Mouse (Mus musculus) megakaryocyte, embryonic 14.5 days (primary cell): ENCODE data around the gene Tiparp. TPM values are rescaled to one million over a fixed set of nuclear protein-coding genes. Genes with fewer than 3 reads are reported as not detected.

Source experiments
- H3K27me3 ChIP-seq: replicated peaks from 2 replicates; pipeline ENCODE3; 2012; ENCODE audit warnings: inconsistent platforms
- H3K36me3 ChIP-seq: replicated peaks from 2 replicates; pipeline ENCODE3; 2012; ENCODE audit warnings: low read length, inconsistent platforms, mixed read lengths
- H3K4me1 ChIP-seq: 2 replicates; pipeline ENCODE4 v1.6.1; 2012; ENCODE audit warnings: inconsistent platforms
- H3K4me3 ChIP-seq: replicated peaks from 2 replicates; pipeline ENCODE3; 2012; ENCODE audit warnings: moderate library complexity, mild to moderate bottlenecking, inconsistent platforms
- H3K9me3 ChIP-seq: 2 replicates; pipeline ENCODE4 v1.6.1; 2012; ENCODE audit warnings: inconsistent platforms
- FLI1 ChIP-seq: IDR thresholded peaks from 2 replicates; pipeline ENCODE4 v1.6.1; 2012; ENCODE audit warnings: low read length, inconsistent platforms, mixed read lengths
- GATA1 ChIP-seq: IDR thresholded peaks from 3 replicates; pipeline ENCODE4 v1.6.1; 2012; ENCODE audit warnings: mixed read lengths, low read length, inconsistent platforms, borderline replicate concordance
- polyA plus RNA-seq: library from polyadenylated mRNA; stranded (reverse); fragments of >175 nt; gene quantifications from 2 replicates; pipeline ENCODE4 v1.2.3, GENCODE M21; 2012; ENCODE audit warnings: low replicate concordance; ENCODE audit not compliant: insufficient read depth

Gene Tiparp
- polyA plus RNA-seq, 1 experiment = 0.38 TPM

DNA sequence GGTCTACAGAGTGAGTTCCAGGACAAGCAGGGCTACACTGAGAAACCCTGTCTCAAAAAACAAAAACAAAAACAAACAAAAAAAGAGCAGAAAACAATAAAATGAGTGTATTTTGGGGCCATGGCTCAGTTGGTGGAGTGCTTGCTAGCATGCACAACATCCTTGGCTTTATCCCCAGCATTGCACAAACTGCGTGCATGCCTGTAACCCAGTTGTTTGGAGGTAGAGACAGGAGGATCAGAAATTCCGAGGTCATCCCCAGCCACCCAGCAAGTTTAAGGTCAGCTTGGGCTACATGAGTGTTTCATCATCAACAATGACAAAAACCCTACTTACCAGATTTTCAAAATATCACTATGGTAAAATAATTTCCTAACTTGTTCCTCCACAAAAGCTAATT lies 20.4 kb upstream of the Tiparp start:
- Histone ChIP-seq H3K27me3 (no peaks in the 10 kb centered on the region), H3K9me3 (no peaks in the 10 kb centered on the region), H3K4me3 (no peak overlapping the region), H3K36me3 (no peaks in the 10 kb centered on the region), H3K4me1 (no peaks in the 10 kb centered on the region)
- TF ChIP-seq FLI1 (no peak), GATA1 (no peak)

DNA sequence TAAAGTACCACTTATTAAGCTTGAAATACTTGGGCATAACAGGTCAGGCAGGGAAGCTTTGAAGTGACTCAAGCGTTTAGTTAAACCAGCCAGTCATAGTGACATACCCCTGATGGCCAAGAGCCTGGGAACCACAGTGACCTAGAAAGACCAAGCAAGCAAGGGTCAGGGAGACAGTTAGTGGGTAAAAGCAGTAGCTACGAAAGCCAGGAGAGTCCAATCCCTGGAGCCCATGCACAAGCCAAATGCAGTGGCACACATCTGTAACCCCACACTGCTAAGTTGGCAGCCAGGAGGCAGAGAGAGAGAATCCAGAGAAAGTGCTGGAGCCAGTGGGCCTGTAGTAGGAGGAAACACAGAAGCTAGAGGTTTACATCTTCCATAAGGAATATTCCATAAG lies 17.6 kb upstream of the Tiparp start:
- no peak for TF ChIP-seq FLI1
- TF ChIP-seq GATA1 = no peak
- H3K36me3 ChIP-seq = no peaks in the 10 kb centered on the region
- H3K4me3 ChIP-seq = no peak overlapping the region
- H3K27me3 ChIP-seq = no peaks in the 10 kb centered on the region
- H3K9me3 ChIP-seq = no peaks in the 10 kb centered on the region
- H3K4me1 ChIP-seq = no peaks in the 10 kb centered on the region

DNA sequence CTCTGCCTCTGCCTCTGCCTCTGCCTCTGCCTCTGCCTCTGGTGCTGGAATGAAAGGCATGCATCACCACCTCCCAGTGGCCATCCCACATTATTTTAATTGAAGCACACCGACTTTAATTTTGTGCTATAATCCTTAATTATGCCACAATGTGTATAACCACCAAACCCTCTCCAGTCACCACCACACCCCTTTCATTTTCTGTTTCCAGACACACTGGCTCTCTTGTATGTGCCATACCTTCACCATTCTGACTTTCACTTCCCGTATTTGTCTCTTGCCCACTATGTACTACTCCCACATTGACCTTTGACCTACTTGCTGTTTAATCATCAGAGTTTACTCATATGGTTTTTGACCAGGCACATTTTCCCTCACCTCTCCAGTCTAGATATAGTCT lies 12.5 kb upstream of the Tiparp start:
- Histone ChIP-seq H3K4me3 (no peak overlapping the region), H3K9me3 (no peaks in the 10 kb centered on the region), H3K4me1 (peaks cover 21% of the 10 kb centered on the region), H3K27me3 (no peaks in the 10 kb centered on the region), H3K36me3 (no peaks in the 10 kb centered on the region)
- TF ChIP-seq FLI1 (no peak), GATA1 (no peak)

DNA sequence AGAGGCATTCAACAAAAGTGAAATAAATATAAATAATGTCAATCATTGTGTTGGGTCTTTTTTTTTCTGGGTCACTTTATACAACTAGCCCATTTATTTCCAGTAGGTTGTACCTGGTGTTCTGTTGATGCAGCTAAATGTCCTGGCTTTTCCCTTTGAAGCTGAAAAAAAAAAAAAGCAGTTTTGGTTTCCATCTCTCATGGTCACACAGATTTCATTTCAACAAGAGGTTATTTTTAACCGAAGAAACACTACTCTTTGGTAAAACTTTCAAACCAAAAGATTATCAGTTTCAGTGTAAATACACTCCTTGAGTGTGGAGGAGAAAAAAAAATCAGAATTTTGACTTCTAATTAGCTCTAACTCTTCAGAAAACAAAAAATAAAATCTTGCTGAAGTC lies 11.7 kb upstream of the Tiparp start:
- TF ChIP-seq FLI1 (no peak), GATA1 (no peak)
- H3K27me3 ChIP-seq = no peaks in the 10 kb centered on the region
- no peak overlapping the region for H3K4me3 ChIP-seq
- peaks cover 21% of the 10 kb centered on the region for H3K4me1 ChIP-seq
- no peaks in the 10 kb centered on the region for H3K9me3 ChIP-seq
- H3K36me3 ChIP-seq = no peaks in the 10 kb centered on the region

DNA sequence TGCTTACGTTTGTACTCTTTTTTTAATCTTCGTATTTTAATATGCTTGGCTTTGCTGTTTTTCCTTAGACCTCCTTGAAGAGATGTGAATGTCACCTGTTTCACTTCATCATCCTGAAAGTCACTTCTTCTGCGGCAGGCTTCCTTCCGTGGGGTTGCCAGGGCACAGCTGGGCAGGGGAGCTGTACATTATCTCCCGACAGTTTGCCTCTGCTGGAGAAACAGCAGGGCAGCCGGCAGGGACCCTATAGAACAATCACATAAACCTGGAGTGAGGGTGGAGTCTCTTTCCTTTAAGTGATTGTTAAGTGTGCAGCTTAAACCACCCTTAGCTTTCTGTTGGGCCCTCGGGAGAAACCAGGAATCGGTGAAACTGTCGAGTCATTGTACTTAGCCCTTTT lies 11.1 kb upstream of the Tiparp start:
- TF ChIP-seq FLI1 = no peak
- no peak for TF ChIP-seq GATA1
- H3K4me1 ChIP-seq = peaks cover 21% of the 10 kb centered on the region
- no peaks in the 10 kb centered on the region for H3K9me3 ChIP-seq
- peak overlapping the region; percentile 3 for H3K4me3 ChIP-seq
- H3K27me3 ChIP-seq = no peaks in the 10 kb centered on the region
- H3K36me3 ChIP-seq = no peaks in the 10 kb centered on the region

DNA sequence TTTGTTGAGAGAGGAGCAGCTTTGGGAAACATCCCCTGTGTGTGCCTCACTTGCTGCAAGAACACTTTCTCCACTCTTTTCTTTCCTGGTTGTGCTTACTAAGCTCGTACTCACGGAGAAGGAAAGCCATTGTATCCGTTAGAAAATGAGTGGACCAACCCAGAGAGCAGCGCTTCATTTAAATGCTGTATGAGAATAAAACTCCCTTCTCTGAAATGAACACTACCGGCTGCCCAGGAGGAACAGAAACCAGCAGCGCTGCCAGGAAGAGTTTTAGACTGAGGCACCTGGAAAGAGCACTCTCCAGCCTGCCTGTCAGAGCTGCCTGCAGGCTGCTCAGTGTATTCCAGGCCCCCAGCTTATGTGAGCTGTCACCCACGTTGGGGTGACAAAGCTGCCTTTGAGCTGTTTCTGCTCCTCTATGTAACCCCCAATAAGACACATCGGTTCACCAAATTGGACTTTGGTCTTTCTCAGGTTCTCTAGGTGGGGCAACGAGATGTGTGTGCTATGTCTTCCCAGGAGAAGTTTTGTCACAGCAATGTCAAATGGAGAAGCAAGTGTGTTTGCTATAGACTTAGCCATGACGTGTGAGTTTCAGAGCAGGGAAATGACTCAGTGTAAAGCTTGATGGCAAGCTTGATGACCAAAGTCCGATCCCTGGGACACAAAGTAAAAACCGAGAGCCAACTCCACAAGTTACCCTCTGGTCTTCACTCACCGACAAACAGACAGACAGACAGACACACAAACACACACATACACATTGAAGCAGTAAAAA lies 10.3 kb upstream of the Tiparp start:
- Histone ChIP-seq H3K9me3 (no peaks in the 10 kb centered on the region), H3K36me3 (no peaks in the 10 kb centered on the region), H3K4me3 (peak overlapping the region; percentile 60), H3K27me3 (no peaks in the 10 kb centered on the region), H3K4me1 (peaks cover 21% of the 10 kb centered on the region)
- TF ChIP-seq GATA1 = no peak

DNA sequence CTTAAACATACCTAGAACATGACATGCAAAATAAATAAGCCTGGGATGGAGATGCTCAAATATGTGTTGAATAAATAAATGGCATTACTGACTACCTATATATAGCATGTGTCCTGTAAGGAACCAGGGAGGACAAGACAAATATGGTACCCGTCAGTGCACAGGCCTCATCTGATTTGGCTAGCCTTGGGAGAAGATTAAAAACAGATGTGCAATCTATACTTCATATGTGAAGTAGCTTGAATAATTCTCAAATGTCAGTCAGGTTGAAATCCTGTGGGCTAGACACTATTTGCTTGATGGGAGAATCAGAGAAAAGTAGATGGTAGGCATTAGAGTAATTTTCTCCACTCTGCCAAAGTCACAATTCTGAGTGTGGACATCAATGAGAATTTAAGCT lies 6.8 kb upstream of the Tiparp start:
- TF ChIP-seq GATA1 (no peak), FLI1 (no peak)
- Histone ChIP-seq H3K36me3 (no peaks in the 10 kb centered on the region), H3K4me1 (peaks cover 22% of the 10 kb centered on the region), H3K9me3 (no peaks in the 10 kb centered on the region), H3K27me3 (no peaks in the 10 kb centered on the region), H3K4me3 (no peak overlapping the region)

DNA sequence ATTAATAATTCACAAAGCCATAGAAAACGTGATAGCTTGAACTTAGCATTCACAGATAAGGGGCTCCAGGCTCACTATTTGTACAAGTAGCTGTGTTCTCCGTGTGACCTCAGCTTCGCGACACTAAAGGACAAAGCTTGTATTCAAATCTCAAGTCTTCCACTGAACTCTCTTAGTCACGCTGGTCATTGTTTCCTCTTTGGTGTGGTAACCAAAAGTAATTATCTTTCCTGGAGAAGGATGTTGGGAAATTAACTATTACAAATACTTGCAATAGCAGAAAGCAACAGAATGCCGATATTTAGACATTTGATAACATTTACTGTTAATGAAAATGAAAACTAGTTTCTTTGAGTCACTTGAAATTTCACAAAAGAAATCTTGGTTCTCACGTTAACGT lies 4.8 kb upstream of the Tiparp start:
- no peaks in the 10 kb centered on the region for H3K9me3 ChIP-seq
- no peak overlapping the region for H3K4me3 ChIP-seq
- H3K27me3 ChIP-seq = no peaks in the 10 kb centered on the region
- no peaks in the 10 kb centered on the region for H3K36me3 ChIP-seq
- no peak for TF ChIP-seq GATA1
- no peak for TF ChIP-seq FLI1
- peaks cover 9% of the 10 kb centered on the region; the same call in 1 of the 2 replicates for H3K4me1 ChIP-seq

DNA sequence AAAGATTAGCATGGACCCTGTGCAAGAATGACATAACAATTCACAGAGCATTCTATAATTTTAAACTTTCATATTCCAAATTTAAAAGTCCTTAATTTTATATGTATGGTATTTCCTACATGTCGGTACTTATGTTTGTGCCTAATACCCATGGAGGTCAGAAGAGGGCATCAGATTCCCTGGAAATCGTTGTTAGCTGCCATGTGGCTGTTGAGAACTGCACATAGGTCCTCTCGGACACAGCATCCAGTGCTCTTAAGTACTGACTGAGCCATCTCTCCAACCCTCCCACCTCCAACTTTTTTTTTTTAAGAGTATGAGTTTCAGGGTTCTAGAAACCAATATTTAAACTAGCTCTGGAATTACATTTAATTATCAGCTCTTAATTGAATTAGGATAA lies 2.5 kb upstream of the Tiparp start:
- H3K36me3 ChIP-seq = no peaks in the 10 kb centered on the region
- peaks cover 15% of the 10 kb centered on the region for H3K4me1 ChIP-seq
- TF ChIP-seq GATA1 (no peak), FLI1 (no peak)
- H3K9me3 ChIP-seq = no peaks in the 10 kb centered on the region
- no peak overlapping the region for H3K4me3 ChIP-seq
- no peaks in the 10 kb centered on the region for H3K27me3 ChIP-seq

DNA sequence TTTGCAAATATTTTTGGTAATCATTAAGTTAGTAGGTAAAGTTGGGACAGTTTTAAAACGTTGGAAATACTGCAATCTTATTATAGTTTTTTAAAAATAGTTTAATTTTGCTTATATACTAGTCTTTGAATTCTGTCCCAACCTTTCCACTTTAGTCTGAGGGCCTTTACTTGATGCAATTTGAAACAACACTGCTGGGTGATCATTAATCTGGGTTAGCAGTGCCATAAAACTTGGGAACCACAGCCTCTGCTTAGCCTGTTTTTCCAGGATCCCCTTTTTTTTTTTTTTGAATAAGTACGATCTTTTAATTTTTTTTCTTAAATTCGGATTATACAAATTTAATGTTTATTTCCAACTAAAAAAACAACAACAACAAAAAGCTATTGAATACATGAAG lies 1.0 kb upstream of the Tiparp start:
- H3K4me3 ChIP-seq = peak overlapping the region; percentile 100
- TF ChIP-seq FLI1 (no peak), GATA1 (no peak)

More for the DNA sequence above, 1.0 kb upstream of the Tiparp start:
- Histone ChIP-seq H3K36me3 (peaks cover 7% of the 10 kb centered on the region), H3K9me3 (no peaks in the 10 kb centered on the region), H3K27me3 (no peaks in the 10 kb centered on the region), H3K4me1 (peaks cover 15% of the 10 kb centered on the region)
